Mouse (Mus musculus): ENCODE results near the gene Aplp2.

- TF ChIP-seq GATA1 (IDR thresholded peaks at IDR 0.05; ENCODE audit: low read length) (no peak), TAL1 (IDR thresholded peaks at IDR 0.05; ENCODE audit: low read length) (no peak)
These were observed 28.6 kb downstream of the Aplp2 start for GRCm38 (mm10) chr9:31183061-31183460.

Measured in erythroblast, embryonic 14.5 days (primary cell).